Mouse (Mus musculus) spleen, embryonic (tissue): ENCODE data around the gene Ifna7.
"Not testable (repeated sequence)": the region's sequence is repeated elsewhere in the genome, so short reads cannot be mapped to it uniquely, and the experiment has no call there.

Experiments
- CTCF ChIA-PET: fragments of 350-600 bp; sonication (Branson Sonifier 250); formaldehyde crosslinking; loops from one replicate; lab custom pipeline; 2022; lab: Charles Lee

Gene Ifna7

GRCm38 (mm10) chr4:88815928-88816327, at the start of gene Ifna7:
Gene Ifna7, plus strand, starts transcription at chr4:88816228.
- CTCF ChIA-PET = no interaction called here

GRCm38 (mm10) chr4:88773534-88773933, 42.5 kb upstream of the Ifna7 start, which contains the start of gene Gm13290:
Gene Gm13290, plus strand, starts transcription at chr4:88773834.
- CTCF ChIA-PET = not testable (repeated sequence)

GRCm38 (mm10) chr4:88776622-88777021, 39.4 kb upstream of the Ifna7 start, which contains the start of gene Gm13289:
Gene Gm13289, plus strand, starts transcription at chr4:88776922.
- CTCF ChIA-PET = not testable (repeated sequence)

GRCm38 (mm10) chr4:88779550-88779949, 36.5 kb upstream of the Ifna7 start, which contains the start of gene Gm13272:
Gene Gm13272, plus strand, starts transcription at chr4:88779850.
- CTCF ChIA-PET = not testable (repeated sequence)

GRCm38 (mm10) chr4:88780320-88780719, 35.7 kb upstream of the Ifna7 start:
- CTCF ChIA-PET = not testable (repeated sequence)

- CTCF ChIA-PET = not testable (repeated sequence)
Observed at GRCm38 (mm10) chr4:88781831-88782230, 34.2 kb upstream of the Ifna7 start, which contains the start of gene Ifnz. Gene Ifnz, plus strand, starts transcription at chr4:88782131.

- CTCF ChIA-PET = not testable (repeated sequence)
Observed at GRCm38 (mm10) chr4:88782335-88782734, 33.7 kb upstream of the Ifna7 start.

GRCm38 (mm10) chr4:88785409-88785808, 30.6 kb upstream of the Ifna7 start, which contains the start of gene Gm13276:
Gene Gm13276, plus strand, starts transcription at chr4:88785709.
- CTCF ChIA-PET = not testable (repeated sequence)

- CTCF ChIA-PET = not testable (repeated sequence)
Observed at GRCm38 (mm10) chr4:88788402-88788801, 27.6 kb upstream of the Ifna7 start, which contains the start of gene Gm13277. Gene Gm13277, plus strand, starts transcription at chr4:88788632.

GRCm38 (mm10) chr4:88791250-88791649, 24.8 kb upstream of the Ifna7 start, which contains the start of gene Gm13278:
Gene Gm13278, plus strand, starts transcription at chr4:88791550.
- CTCF ChIA-PET = not testable (repeated sequence)

- CTCF ChIA-PET = not testable (repeated sequence)
Observed at GRCm38 (mm10) chr4:88793936-88794675, 21.9 kb upstream of the Ifna7 start, which contains the start of gene Gm13275. Gene Gm13275, plus strand, starts transcription at chr4:88794487.

GRCm38 (mm10) chr4:88797097-88797496, 18.9 kb upstream of the Ifna7 start, which contains the start of gene Gm13279:
Gene Gm13279, plus strand, starts transcription at chr4:88797397.
- CTCF ChIA-PET = not testable (repeated sequence)

- CTCF ChIA-PET = not testable (repeated sequence)
Observed at GRCm38 (mm10) chr4:88799365-88799764, 16.7 kb upstream of the Ifna7 start, which contains the start of gene Gm13285. Gene Gm13285, plus strand, starts transcription at chr4:88799665.

GRCm38 (mm10) chr4:88802954-88803353, 13.1 kb upstream of the Ifna7 start, which contains the start of gene Gm13287:
Gene Gm13287, plus strand, starts transcription at chr4:88803254.
- CTCF ChIA-PET = not testable (repeated sequence)

GRCm38 (mm10) chr4:88805231-88805630, 10.8 kb upstream of the Ifna7 start, which contains the start of gene Gm13288:
Gene Gm13288, plus strand, starts transcription at chr4:88805531.
- CTCF ChIA-PET = not testable (repeated sequence)

GRCm38 (mm10) chr4:88805761-88806160, 10.3 kb upstream of the Ifna7 start:
- CTCF ChIA-PET = not testable (repeated sequence)

GRCm38 (mm10) chr4:88819659-88820058, 3.6 kb downstream of the Ifna7 start, which contains the start of gene Ifna11:
Gene Ifna11, plus strand, starts transcription at chr4:88819959.
- CTCF ChIA-PET = no interaction called here

GRCm38 (mm10) chr4:88822995-88823394, 7.0 kb downstream of the Ifna7 start:
- CTCF ChIA-PET = interaction anchor here (0.6 kb wide), 1 partner anchor 404 kb away, joined by 4 read pairs; no protein-coding TSS in a partner anchor

- CTCF ChIA-PET = not testable (repeated sequence)
Observed at GRCm38 (mm10) chr4:88827116-88827515, 11.1 kb downstream of the Ifna7 start, which contains the start of gene Ifna6. Gene Ifna6, plus strand, starts transcription at chr4:88827416.

- CTCF ChIA-PET = no interaction called here
Observed at GRCm38 (mm10) chr4:88830523-88830922, 14.5 kb downstream of the Ifna7 start.

- CTCF ChIA-PET = not testable (repeated sequence)
Observed at GRCm38 (mm10) chr4:88835225-88835624, 19.2 kb downstream of the Ifna7 start, which contains the start of gene Ifna5. Gene Ifna5, plus strand, starts transcription at chr4:88835525.

GRCm38 (mm10) chr4:88838828-88839227, 22.8 kb downstream of the Ifna7 start:
- CTCF ChIA-PET = no interaction called here
